Mouse (Mus musculus) left cerebral cortex, postnatal 14 days (tissue): Measurements from ENCODE around the gene Gm49394. TPM values are rescaled to one million over a fixed set of nuclear protein-coding genes. Genes with fewer than 3 reads are reported as not detected.

Source experiments
- DNase-seq, 2 experiments: peaks; one replicate each; pipeline ENCODE4 v3.0.0; 2021 to 2022; ENCODE audit warnings: low spot score in 2 of 2, mixed read lengths in 1 of 2
- intact Hi-C: fragments of 180-260 bp; cut with DNase I; formaldehyde crosslinking; loops from one replicate; pipeline ENCODE4 v1.15.1; 2025
- total RNA-seq, 2 experiments: library from RNA; stranded (reverse); gene quantifications; 2 replicates each; pipeline ENCODE4 v1.2.3; 2021

Gm49394 gene
- total RNA-seq, 2 experiments from 2014 or later: 0.11 TPM; not detected in 1

DNA sequence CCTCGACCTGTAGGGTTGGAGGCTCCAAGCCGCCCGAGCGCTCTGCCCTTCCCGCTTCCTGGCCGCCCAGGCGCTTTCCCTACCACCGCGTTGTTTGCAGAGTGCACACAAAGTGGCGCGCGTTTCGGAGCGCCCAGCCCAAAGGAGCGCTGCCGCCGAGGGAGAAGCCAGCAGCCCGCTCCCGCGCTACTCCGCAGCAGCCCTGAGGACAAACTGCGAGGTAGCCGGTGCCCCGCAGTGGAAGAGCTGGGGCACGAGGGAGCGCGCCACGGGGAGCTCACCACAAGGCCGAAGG, 9.1 kb downstream of the Gm49394 start:
- intact Hi-C loops: no loop called here
- no peak for DNase-seq

DNA sequence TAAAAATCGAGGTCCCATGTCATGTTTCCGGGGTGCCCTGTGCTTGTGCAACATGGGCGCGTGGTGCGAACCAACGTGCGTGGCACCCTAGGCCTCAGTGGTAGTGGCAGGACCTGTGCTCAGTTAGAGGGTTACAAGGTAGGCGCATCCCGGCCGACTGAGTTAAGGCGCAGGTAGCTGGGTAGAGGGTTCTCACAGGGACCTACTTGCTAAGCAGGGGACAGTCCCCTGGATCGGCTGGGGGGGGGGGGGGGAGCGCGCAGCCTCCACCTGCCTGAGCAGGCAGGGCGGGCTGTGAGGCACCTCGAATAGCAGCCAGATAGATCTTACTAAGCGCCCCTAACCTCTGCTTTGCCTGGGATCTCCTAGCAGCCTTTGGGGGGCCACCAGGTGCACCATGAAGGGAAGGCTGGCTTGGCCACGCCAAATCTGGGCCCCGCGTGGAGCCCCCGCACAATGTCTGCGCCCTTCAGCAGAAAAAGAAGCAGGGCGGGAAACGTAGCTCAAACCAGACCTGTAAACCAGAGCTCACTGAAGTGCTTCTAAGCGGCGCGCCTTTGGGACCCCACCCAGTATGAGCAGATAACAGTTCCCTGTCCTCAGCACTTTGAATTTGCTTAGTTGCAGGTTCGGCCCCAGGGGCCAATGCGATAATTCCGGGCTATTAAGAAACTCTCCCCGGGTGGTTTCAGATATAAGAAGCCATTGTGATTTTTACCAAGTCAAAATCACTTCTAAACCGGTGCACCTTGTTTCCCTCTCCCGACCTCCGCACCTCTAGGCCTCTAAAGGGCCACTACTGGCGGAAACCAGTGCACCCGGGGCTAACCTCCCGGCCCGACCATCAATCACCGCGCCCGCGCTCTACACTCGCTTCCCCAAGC, 9.7 kb downstream of the Gm49394 start:
- intact Hi-C loops: no loop called here
- no peak for DNase-seq

DNA sequence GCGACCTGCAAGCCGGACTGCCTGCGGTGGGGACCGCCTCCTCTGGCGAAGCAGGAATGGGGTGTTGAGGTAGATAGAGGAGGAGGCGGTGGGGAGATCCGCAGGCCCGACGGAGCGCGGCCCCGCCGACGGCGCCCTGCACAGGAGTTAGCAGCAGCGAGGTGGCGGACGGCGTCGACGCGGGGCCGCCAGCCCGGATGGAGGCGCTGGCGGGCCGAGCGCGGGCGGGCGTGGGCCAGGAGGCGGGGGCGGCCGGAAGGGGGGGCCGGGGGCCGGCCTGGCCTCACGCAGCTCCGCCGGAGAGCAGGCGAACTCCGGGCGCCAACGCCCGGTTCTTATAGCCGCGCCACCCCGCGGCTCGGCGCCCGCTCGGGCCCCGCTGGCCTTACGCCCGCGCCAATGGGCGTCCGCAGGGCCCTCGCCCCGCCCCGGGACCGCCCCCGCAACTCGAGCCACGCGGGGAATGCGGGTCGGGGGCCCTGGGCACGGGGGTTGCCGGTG, 10.5 kb downstream of the Gm49394 start:
- DNase-seq: no peak
- intact Hi-C loops: no loop called here

- no peak for DNase-seq
- intact Hi-C loops: no loop called here
These were observed 11.0 kb downstream of the Gm49394 start for GRCm38 (mm10) chr7:142658681-142659180.

GRCm38 (mm10) chr7:142657821-142658614, 11.7 kb downstream of the Gm49394 start:
- no peak for DNase-seq
- intact Hi-C loops: no loop called here

GRCm38 (mm10) chr7:142657341-142657791, 12.4 kb downstream of the Gm49394 start:
- DNase-seq: no peak
- intact Hi-C loops: no loop called here

DNA sequence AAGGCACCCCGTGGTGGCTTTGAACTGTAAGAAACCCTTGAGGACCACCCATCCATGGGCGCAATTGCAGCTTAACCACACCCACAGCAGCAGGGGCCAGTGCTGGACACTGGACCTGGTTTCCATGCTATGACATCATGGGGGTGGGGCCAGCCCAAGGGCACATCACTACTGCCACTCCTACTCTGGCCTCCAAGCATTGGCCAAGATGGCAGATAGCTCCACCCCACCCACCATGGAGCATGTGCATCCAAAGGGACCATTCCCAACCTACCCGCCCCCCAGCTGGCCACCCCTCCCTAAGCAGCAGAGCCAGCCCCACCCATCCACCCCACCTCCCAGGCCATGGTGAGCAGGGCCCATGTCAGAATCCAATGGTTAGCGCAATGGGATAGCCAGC, 13.7 kb downstream of the Gm49394 start:
- intact Hi-C loops: no loop called here
- no peak for DNase-seq

DNA sequence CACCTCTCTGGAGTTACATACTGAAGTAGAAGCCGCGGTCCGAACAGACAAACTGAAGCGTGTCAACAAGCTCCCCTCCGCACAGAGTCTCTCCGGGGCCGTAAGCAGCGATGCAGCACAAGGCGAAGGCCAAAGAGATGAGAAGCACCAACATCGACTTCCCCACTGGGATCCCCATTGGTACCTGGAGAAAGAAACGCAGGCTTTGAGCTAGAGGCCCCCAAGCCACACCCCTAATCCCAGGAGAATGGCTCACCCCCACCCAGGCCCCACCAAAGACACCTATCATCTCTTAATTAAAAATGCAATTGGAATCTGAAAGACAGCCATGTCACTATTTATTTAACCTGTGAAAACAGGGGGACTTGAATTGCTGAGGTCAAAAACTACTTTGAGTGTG, 14.1 kb downstream of the Gm49394 start:
- no peak for DNase-seq
- intact Hi-C loops: no loop called here

GRCm38 (mm10) chr7:142653726-142654125, 16.0 kb downstream of the Gm49394 start:
- no peak for DNase-seq
- intact Hi-C loops: no loop called here

DNA sequence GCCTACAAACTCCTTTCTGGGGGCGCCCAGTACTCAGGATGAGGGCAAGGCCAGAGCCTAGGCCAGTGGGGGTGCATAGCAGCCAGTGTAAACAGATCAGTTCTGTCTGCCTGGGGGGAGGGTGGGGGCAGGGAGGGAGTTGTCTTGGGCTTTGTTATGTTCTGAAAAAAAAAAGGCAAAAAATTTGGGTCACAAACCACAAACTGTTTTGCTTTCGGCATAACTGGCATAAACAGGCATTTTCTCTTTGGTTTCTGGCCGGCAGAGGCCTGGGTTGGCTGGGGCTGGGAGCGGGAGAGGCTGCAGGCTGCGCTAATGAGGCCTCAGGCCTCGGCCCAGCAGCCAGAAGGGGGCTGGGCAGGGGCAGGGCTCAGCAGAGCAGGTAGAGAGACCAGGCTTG, 23.1 kb downstream of the Gm49394 start:
- no peak for DNase-seq
- intact Hi-C loops: no loop called here

GRCm38 (mm10) chr7:142645045-142645444, 24.7 kb downstream of the Gm49394 start:
- intact Hi-C loops: no loop called here
- DNase-seq: no peak

GRCm38 (mm10) chr7:142636178-142636577, 33.6 kb downstream of the Gm49394 start:
- intact Hi-C loops: no loop called here
- no peak for DNase-seq

GRCm38 (mm10) chr7:142630691-142631090, 39.1 kb downstream of the Gm49394 start:
- DNase-seq: no peak
- intact Hi-C loops: no loop called here

DNA sequence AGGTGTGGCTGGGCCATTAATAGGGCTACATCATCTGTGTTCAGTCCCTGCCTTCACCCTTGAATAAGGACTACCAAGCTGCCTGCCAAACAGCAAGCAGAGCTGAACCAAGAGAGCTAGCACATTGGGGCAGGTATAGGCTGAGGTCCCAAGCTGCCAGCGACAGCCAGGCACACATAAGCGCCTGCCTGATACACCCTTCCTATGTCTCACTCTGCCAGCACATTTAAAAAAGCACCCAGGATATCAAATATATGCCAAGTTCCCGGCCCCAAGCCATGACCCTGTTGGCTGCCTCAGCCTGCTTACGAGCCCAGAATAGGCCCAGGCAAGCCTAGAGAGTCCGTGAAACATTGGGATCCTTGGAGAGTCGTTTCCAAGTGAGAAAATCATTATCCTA, 39.9 kb downstream of the Gm49394 start:
- DNase-seq: no peak
- intact Hi-C loops: no loop called here

DNA sequence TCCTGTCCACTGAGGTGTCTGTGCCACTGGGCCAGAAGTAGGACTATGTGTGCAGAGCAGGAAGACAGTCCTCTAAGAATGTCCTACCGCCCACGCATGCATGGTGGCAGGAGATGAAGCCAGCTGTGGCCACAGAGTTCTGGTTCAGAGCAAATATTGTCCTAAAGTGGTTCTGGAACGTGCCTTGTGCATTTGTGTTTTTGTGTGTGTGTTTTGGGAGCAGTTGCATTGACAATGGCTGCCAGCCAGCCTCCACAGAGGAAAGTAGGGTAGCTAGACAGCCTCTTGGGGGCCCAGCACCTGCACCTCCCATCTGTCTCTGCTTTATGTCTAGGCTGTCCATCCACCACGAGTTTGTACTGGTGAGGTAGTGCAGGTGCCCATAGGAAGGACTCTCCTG, 47.6 kb downstream of the Gm49394 start:
- intact Hi-C loops: no loop called here
- DNase-seq: no peak

DNA sequence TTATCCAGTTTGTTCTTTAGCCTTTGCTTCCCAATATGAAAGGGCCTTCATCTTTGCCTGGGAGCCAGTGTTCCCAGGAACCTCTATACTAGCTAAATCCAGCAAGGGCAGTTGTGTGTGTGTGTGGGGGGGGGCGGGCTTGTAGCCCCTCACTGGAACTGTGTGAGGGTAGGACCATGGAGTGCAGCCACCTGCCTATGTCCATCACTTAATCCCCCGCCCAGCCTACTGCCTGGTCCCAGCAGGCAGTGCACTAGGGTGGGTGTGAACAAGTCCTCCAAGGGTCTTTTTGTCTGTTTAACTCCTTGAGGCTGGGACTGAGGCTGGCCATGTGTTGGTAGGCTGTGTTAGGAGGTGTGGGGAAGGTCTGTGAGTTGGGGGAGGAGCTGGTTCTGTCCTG, 56.7 kb downstream of the Gm49394 start:
- DNase-seq: no peak
- intact Hi-C loops: no loop called here

DNA sequence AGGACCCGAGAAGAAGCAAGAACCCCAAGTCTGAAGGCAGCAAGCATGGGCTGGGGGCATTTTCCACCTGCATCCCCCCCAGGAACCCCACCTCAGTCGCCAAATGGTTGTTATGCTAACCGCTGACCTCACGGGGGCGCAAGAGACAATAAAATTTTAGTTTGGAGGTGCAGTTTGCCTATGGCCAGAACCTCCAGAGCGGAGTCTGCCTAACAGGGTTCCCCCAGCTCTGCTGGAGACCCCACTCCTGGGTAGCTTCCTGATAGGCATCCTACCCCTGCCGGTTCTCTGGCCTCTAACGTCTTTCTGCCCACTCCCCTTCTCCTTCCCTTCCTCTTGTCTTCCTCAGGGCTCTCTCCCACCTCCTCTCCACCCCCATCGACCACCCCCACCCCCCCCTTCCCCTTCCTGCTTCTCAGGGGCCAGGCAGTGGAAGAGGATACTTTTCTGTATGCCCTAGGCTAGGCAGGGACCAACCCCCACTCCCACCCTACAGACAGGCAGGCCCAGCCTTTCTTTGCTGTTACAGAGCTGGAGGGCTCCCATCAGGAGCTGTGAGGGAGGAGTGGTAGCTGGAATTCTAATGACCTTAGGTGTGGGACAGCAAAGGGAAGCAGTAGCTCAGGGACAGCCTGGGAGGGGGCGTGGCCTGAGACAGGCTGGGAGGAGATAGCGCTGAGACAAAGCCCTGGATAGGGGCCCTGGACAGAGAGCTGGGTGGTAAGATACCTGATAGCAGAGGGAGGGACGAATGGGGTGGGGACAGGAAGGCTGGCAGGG, 58.9 kb downstream of the Gm49394 start:
- DNase-seq: peak; percentile 28 to 48
- intact Hi-C loops: loop anchor here (1.0 kb wide), 1 partner anchor 61 kb away; no protein-coding TSS in a partner anchor

DNA sequence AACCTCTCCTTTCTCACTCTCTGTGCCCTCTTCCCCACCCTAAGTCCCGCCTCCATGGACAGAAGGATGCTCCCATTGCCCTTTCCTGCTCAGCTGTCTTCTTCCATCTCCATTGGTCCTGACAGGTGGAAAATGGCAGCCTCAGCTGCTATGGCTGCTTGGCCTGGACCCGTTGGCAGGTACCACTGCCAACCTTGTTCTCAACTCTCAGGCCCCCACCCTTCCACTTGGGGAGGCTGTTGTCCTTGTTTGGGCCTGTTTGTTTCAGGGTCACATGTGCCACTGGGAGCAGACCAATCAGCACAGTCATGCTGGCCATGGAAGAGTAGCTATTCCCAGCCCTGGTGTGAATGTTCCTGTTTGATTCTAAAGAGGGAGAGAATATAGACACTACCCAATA, 68.8 kb downstream of the Gm49394 start:
- intact Hi-C loops: no loop called here

More for the DNA sequence above, 68.8 kb downstream of the Gm49394 start:
- no peak for DNase-seq
